Mouse (Mus musculus) neural tube, embryonic 12.5 days (tissue): Measurements from ENCODE around the gene Emg1. TPM values are rescaled to one million over a fixed set of nuclear protein-coding genes. Genes with fewer than 3 reads are reported as not detected.

ENCODE experiments used
- ATAC-seq: fragments of 200-750 bp; cut with Nextera tagmentation; 2 replicates; pipeline ENCODE4 v1.8.0; 2017; ENCODE audit warnings: low read depth, mild to moderate bottlenecking, moderate TSS enrichment, moderate library complexity; ENCODE audit not compliant: low FRiP score
- H3K27ac ChIP-seq: fragments of 300-500 bp; sonication (generic); 2 replicates; pipeline ENCODE4 v1.5.1; 2016
- H3K27me3 ChIP-seq: fragments of 300-500 bp; sonication (generic); replicated peaks from 2 replicates; pipeline ENCODE4 v1.6.1; 2016; ENCODE audit warnings: mild to moderate bottlenecking
- H3K36me3 ChIP-seq: fragments of 300-500 bp; sonication (generic); 2 replicates; pipeline ENCODE4 v1.6.1; 2016; ENCODE audit warnings: mild to moderate bottlenecking
- H3K4me1 ChIP-seq: fragments of 300-500 bp; sonication (generic); 2 replicates; pipeline ENCODE4 v1.6.1; 2016
- H3K4me2 ChIP-seq: fragments of 300-500 bp; sonication (generic); replicated peaks from 2 replicates; pipeline ENCODE4 v1.6.1; 2016; ENCODE audit warnings: mild to moderate bottlenecking
- H3K4me3 ChIP-seq: fragments of 300-500 bp; sonication (generic); 2 replicates; pipeline ENCODE4 v1.5.1; 2016
- H3K9ac ChIP-seq: fragments of 300-500 bp; sonication (generic); 2 replicates; pipeline ENCODE4 v1.6.1; 2016; ENCODE audit warnings: mild to moderate bottlenecking
- H3K9me3 ChIP-seq: fragments of 300-500 bp; sonication (generic); 2 replicates; pipeline ENCODE4 v1.6.1; 2016; ENCODE audit warnings: mild to moderate bottlenecking
- WGBS: fragments of 180-500 bp; shearing (Covaris S2); methylation state at CpG from one replicate; pipeline ENCODE4 v1.1.7; 2016; 5-methylcytosine and 5-hydroxymethylcytosine counted together
- polyA plus RNA-seq: library from polyadenylated mRNA; unstranded; fragments of >200 nt; fragmentation: Nextera tagmentation; extraction: Ambion mirVana; gene quantifications from 2 replicates; pipeline ENCODE4 v1.2.1, GENCODE M21; 2016

Gene Emg1
- polyA plus RNA-seq, 1 experiment from 2014 or later = 161 TPM

GRCm38 (mm10) chr6:124719354-124719978 lies 7.5 kb upstream of the Emg1 start:
- no peak overlapping the region for H3K4me2 ChIP-seq
- no peaks in the 10 kb centered on the region for H3K4me1 ChIP-seq
- peaks cover 35% of the 10 kb centered on the region for H3K36me3 ChIP-seq
- no peak for ATAC-seq
- H3K4me3 ChIP-seq = no peak overlapping the region
- 75% methylated on average over 7 of the region's 7 CpGs for WGBS
- no peak overlapping the region for H3K27ac ChIP-seq
- H3K9me3 ChIP-seq = no peaks in the 10 kb centered on the region
- no peaks in the 10 kb centered on the region for H3K27me3 ChIP-seq
- no peak overlapping the region for H3K9ac ChIP-seq

GRCm38 (mm10) chr6:124718703-124719102 lies 6.7 kb upstream of the Emg1 start:
- no peak overlapping the region for H3K4me3 ChIP-seq
- no peak overlapping the region for H3K4me2 ChIP-seq
- WGBS = 59% methylated on average over 16 of the region's 16 CpGs
- no peaks in the 10 kb centered on the region for H3K27me3 ChIP-seq
- ATAC-seq = no peak
- H3K27ac ChIP-seq = no peak overlapping the region
- H3K36me3 ChIP-seq = peaks cover 43% of the 10 kb centered on the region
- peaks cover 6% of the 10 kb centered on the region for H3K4me1 ChIP-seq
- H3K9me3 ChIP-seq = no peaks in the 10 kb centered on the region
- H3K9ac ChIP-seq = no peak overlapping the region

DNA sequence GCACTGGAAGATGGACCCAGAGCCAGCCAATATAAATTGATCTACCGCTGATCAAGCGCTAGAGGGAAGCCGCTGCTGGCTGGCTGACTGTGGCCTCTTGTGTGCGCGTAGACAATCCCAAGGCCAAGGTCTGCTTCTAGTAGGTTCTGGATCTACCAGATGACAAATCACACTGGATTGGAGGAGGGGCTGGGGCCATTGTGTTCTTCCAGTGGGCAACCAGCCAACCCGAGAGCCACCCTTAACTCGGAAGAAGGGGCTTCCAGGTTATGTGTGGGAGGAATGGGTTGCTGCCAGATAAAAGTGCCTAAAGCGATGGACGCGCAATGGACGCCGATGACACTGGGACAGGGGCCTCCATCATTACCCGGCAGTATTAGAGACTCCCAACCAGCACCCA lies 6.0 kb upstream of the Emg1 start:
- WGBS = 89% methylated on average over 13 of the region's 13 CpGs
- Histone ChIP-seq H3K27ac (no peak overlapping the region), H3K4me2 (no peak overlapping the region), H3K4me1 (peaks cover 14% of the 10 kb centered on the region), H3K27me3 (no peaks in the 10 kb centered on the region), H3K9ac (no peak overlapping the region), H3K4me3 (no peak overlapping the region), H3K36me3 (peaks cover 44% of the 10 kb centered on the region), H3K9me3 (no peaks in the 10 kb centered on the region)
- no peak for ATAC-seq

- H3K27me3 ChIP-seq = no peaks in the 10 kb centered on the region
- no peak for ATAC-seq
- H3K4me1 ChIP-seq = peaks cover 18% of the 10 kb centered on the region
- peaks cover 44% of the 10 kb centered on the region for H3K36me3 ChIP-seq
- no peak overlapping the region for H3K4me2 ChIP-seq
- no peak overlapping the region for H3K27ac ChIP-seq
- 71% methylated on average over 20 of the region's 20 CpGs for WGBS
- no peak overlapping the region for H3K4me3 ChIP-seq
- H3K9me3 ChIP-seq = no peaks in the 10 kb centered on the region
- no peak overlapping the region for H3K9ac ChIP-seq
Measured at GRCm38 (mm10) chr6:124716864-124717490, 5.0 kb upstream of the Emg1 start.

- H3K4me1 ChIP-seq = peaks cover 36% of the 10 kb centered on the region
- 0 out of 2 replicates have a peak overlapping the region, but pooled peaks have one; percentile 38 for H3K27ac ChIP-seq
- H3K9ac ChIP-seq = peak overlapping the region; percentile 91
- peak overlapping the region; percentile 94 for H3K4me3 ChIP-seq
- ATAC-seq = no peak
- no peaks in the 10 kb centered on the region for H3K9me3 ChIP-seq
- H3K27me3 ChIP-seq = no peaks in the 10 kb centered on the region
- WGBS = 22% methylated on average over 11 of the region's 11 CpGs
- peak overlapping the region; percentile 97 for H3K4me2 ChIP-seq
- peaks cover 51% of the 10 kb centered on the region for H3K36me3 ChIP-seq
Measured at GRCm38 (mm10) chr6:124712918-124713317, 940 bp upstream of the Emg1 start.

DNA sequence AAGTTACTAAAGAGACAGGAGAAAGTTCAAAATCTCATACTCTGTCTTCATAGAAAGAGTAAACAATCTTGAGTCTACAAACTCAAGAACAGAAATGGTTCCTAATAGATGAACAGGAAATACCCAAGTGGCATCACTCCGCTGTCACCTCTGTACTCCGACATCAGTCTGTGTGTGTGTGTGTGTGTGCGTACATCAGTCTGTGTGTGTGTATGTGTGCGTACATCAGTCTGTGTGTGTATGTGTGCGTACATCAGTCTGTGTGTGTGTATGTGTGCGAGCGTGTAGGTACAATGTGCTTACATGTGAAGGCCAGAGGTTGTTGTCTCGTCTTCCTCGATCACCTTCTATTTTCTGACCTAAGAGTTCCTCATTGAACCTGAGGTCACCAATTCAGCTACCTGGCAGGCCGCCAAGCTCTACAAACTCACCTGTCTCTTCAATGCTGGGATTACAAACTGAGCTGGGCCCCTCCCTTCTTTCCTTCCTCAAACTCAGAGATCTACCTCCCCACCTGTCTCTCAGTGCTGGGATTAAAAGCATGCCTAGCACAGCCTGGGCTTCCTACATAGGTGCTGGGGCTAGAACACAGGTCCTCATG lies 3.6 kb downstream of the Emg1 start:
- WGBS = 96% methylated on average over 10 of the region's 10 CpGs
- Histone ChIP-seq H3K27me3 (no peaks in the 10 kb centered on the region), H3K4me3 (no peak overlapping the region), H3K9ac (no peak overlapping the region), H3K4me2 (no peak overlapping the region), H3K4me1 (peaks cover 26% of the 10 kb centered on the region), H3K27ac (no peak overlapping the region), H3K9me3 (no peaks in the 10 kb centered on the region), H3K36me3 (peaks cover 37% of the 10 kb centered on the region)
- ATAC-seq = no peak

GRCm38 (mm10) chr6:124706061-124706627 lies 5.8 kb downstream of the Emg1 start:
- Histone ChIP-seq H3K27me3 (no peaks in the 10 kb centered on the region), H3K36me3 (peaks cover 60% of the 10 kb centered on the region), H3K4me2 (no peak overlapping the region), H3K4me3 (no peak overlapping the region), H3K9ac (no peak overlapping the region), H3K4me1 (peaks cover 16% of the 10 kb centered on the region), H3K27ac (no peak overlapping the region), H3K9me3 (no peaks in the 10 kb centered on the region)
- ATAC-seq = no peak
- WGBS = 89% methylated on average over 5 of the region's 5 CpGs

DNA sequence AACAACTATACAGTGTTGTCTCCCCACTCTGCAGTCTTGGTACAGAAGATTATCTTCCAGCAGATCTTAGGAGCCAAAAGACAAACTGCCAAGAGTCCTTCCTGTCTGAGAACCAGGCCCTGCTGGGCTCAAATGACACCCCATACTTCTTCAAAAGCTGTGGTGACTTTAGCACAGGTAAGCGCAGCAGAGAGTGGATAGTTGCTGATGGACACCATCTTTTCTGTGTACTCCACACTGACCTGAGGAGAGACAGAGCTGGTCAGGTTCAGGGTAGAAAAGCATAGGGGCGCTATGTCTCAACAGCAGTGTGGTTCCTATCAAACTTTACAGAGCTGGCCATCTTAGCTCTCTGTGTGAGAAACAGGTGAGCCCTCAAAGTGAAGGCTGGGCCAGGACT lies 7.6 kb downstream of the Emg1 start:
- Histone ChIP-seq H3K36me3 (peaks cover 73% of the 10 kb centered on the region), H3K9ac (no peak overlapping the region), H3K4me2 (no peak overlapping the region), H3K9me3 (no peaks in the 10 kb centered on the region), H3K4me3 (no peak overlapping the region), H3K27me3 (no peaks in the 10 kb centered on the region), H3K27ac (no peak overlapping the region), H3K4me1 (peaks cover 2% of the 10 kb centered on the region; the same call in 1 of the 2 replicates)
- ATAC-seq = no peak
- 95% methylated on average over 2 of the region's 2 CpGs for WGBS

DNA sequence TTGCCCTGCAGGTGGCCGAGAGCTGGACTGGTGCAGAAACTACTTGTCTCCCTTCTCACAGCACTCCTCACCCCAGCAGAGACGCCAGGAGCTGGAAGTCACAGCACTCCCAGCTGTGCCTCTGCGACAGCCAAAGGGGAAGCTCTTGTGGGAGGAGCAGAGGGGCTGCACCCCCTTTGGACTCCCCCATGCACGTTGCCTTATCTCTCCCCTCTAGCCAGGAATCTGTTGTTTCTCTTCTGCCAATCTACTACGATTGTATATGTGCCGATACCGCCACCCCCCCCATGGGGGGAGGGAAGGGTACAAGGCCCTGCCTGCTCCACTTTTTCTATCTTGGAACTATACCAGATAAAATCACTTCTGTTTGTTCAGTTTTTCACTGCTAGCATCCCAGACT lies 8.2 kb downstream of the Emg1 start:
- Histone ChIP-seq H3K9me3 (no peaks in the 10 kb centered on the region), H3K27ac (no peak overlapping the region), H3K4me1 (no peaks in the 10 kb centered on the region), H3K27me3 (no peaks in the 10 kb centered on the region), H3K36me3 (peaks cover 78% of the 10 kb centered on the region), H3K9ac (no peak overlapping the region), H3K4me2 (no peak overlapping the region), H3K4me3 (no peak overlapping the region)
- WGBS = 86% methylated on average over 7 of the region's 7 CpGs
- ATAC-seq = no peak

- H3K4me1 ChIP-seq = 0 out of 2 replicates have a peak, but pooled peaks cover 3% of the 10 kb centered on the region
- no peaks in the 10 kb centered on the region for H3K9me3 ChIP-seq
- H3K36me3 ChIP-seq = peaks cover 69% of the 10 kb centered on the region
- no peak overlapping the region for H3K9ac ChIP-seq
- no peak overlapping the region for H3K4me2 ChIP-seq
- no peak overlapping the region for H3K4me3 ChIP-seq
- 49% methylated on average over 3 of the region's 3 CpGs for WGBS
- ATAC-seq = peak; percentile 48
- H3K27ac ChIP-seq = no peak overlapping the region
- no peaks in the 10 kb centered on the region for H3K27me3 ChIP-seq
Measured at GRCm38 (mm10) chr6:124702784-124703103, 9.2 kb downstream of the Emg1 start.

GRCm38 (mm10) chr6:124702102-124702783 lies 9.7 kb downstream of the Emg1 start:
- H3K4me2 ChIP-seq = no peak overlapping the region

GRCm38 (mm10) chr6:124701338-124701737 lies 10.6 kb downstream of the Emg1 start:
- Histone ChIP-seq H3K36me3 (peaks cover 64% of the 10 kb centered on the region), H3K4me1 (0 out of 2 replicates have a peak, but pooled peaks cover 3% of the 10 kb centered on the region), H3K9me3 (no peaks in the 10 kb centered on the region), H3K27ac (no peak overlapping the region), H3K4me2 (no peak overlapping the region), H3K4me3 (no peak overlapping the region), H3K9ac (no peak overlapping the region), H3K27me3 (no peaks in the 10 kb centered on the region)
- 82% methylated on average over 8 of the region's 8 CpGs for WGBS
- ATAC-seq = no peak

More at GRCm38 (mm10) chr6:124702102-124702783, 9.7 kb downstream of the Emg1 start:
- peak; percentile 55 for ATAC-seq
- 93% methylated on average over 17 of the region's 17 CpGs for WGBS
- peaks cover 64% of the 10 kb centered on the region for H3K36me3 ChIP-seq
- 0 out of 2 replicates have a peak, but pooled peaks cover 3% of the 10 kb centered on the region for H3K4me1 ChIP-seq
- H3K27me3 ChIP-seq = no peaks in the 10 kb centered on the region
- no peak overlapping the region for H3K4me3 ChIP-seq
- no peak overlapping the region for H3K27ac ChIP-seq
- H3K9me3 ChIP-seq = no peaks in the 10 kb centered on the region
- H3K9ac ChIP-seq = no peak overlapping the region
